Mouse (Mus musculus) limb, embryonic 15.5 days (tissue): ENCODE measurements at regions not wholly inside any gene's neighbourhood (a gene's known extent, or its start where the extent isn't known, plus 50 kb on each side); places are given as distances from the start of the nearest gene placed in this dataset.

Source experiments
- ATAC-seq: fragments of 200-750 bp; cut with Nextera tagmentation; 2 replicates; pipeline ENCODE4 v1.8.0; 2017; ENCODE audit warnings: low read depth, moderate TSS enrichment; ENCODE audit not compliant: insufficient number of reproducible peaks, low FRiP score, low TSS enrichment
- H3K27ac ChIP-seq: fragments of 300-500 bp; sonication (generic); 2 replicates; pipeline ENCODE4 v1.5.1; 2015; ENCODE audit warnings: moderate library complexity, mild to moderate bottlenecking, inconsistent platforms
- H3K27me3 ChIP-seq: fragments of 300-500 bp; sonication (generic); 2 replicates; pipeline ENCODE4 v1.6.1; 2015; ENCODE audit warnings: inconsistent platforms
- H3K36me3 ChIP-seq: fragments of 300-500 bp; sonication (generic); 2 replicates; pipeline ENCODE4 v1.6.1; 2015; ENCODE audit warnings: inconsistent platforms
- H3K4me1 ChIP-seq: fragments of 300-500 bp; sonication (generic); 2 replicates; pipeline ENCODE4 v1.6.1; 2015; ENCODE audit warnings: inconsistent platforms
- H3K4me2 ChIP-seq: fragments of 300-500 bp; sonication (generic); 2 replicates; pipeline ENCODE4 v1.6.1; 2015; ENCODE audit warnings: mild to moderate bottlenecking, inconsistent platforms
- H3K4me3 ChIP-seq: fragments of 300-500 bp; sonication (generic); 2 replicates; pipeline ENCODE4 v1.5.1; 2015; ENCODE audit warnings: mild to moderate bottlenecking, inconsistent platforms
- H3K9ac ChIP-seq: fragments of 300-500 bp; sonication (generic); 2 replicates; pipeline ENCODE4 v1.6.1; 2015; ENCODE audit warnings: inconsistent platforms
- H3K9me3 ChIP-seq: fragments of 300-500 bp; sonication (generic); 2 replicates; pipeline ENCODE4 v1.6.1; 2016; ENCODE audit warnings: inconsistent platforms
- WGBS: fragments of 180-500 bp; shearing (Covaris S2); methylation state at CpG from one replicate; pipeline ENCODE4 v1.1.7; 2015; 5-methylcytosine and 5-hydroxymethylcytosine counted together

- WGBS: 68% methylated on average over 2 of the region's 2 CpGs
- Histone ChIP-seq H3K27me3 (no peaks in the 10 kb centered on the region), H3K4me1 (no peaks in the 10 kb centered on the region), H3K9ac (no peak overlapping the region), H3K9me3 (no peaks in the 10 kb centered on the region), H3K4me2 (no peak overlapping the region), H3K4me3 (no peak overlapping the region), H3K27ac (no peak overlapping the region), H3K36me3 (no peaks in the 10 kb centered on the region)
- ATAC-seq: no peak
Observed at GRCm38 (mm10) chr1:81759919-81760318, 473.0 kb upstream of the Gm9747 start.

GRCm38 (mm10) chr1:81771704-81772103, 461.2 kb upstream of the Gm9747 start:
- Histone ChIP-seq H3K36me3 (no peaks in the 10 kb centered on the region), H3K4me3 (no peak overlapping the region), H3K27ac (no peak overlapping the region), H3K9me3 (no peaks in the 10 kb centered on the region), H3K27me3 (no peaks in the 10 kb centered on the region), H3K9ac (no peak overlapping the region), H3K4me2 (no peak overlapping the region), H3K4me1 (no peaks in the 10 kb centered on the region)
- 80% methylated on average over 3 of the region's 3 CpGs for WGBS
- ATAC-seq: no peak

- H3K9ac ChIP-seq: no peak overlapping the region
- H3K4me1 ChIP-seq: no peaks in the 10 kb centered on the region
- H3K27ac ChIP-seq: no peak overlapping the region
- no peaks in the 10 kb centered on the region for H3K36me3 ChIP-seq
- H3K4me3 ChIP-seq: no peak overlapping the region
- no peaks in the 10 kb centered on the region for H3K27me3 ChIP-seq
- ATAC-seq: no peak
- no peaks in the 10 kb centered on the region for H3K9me3 ChIP-seq
- H3K4me2 ChIP-seq: no peak overlapping the region
Observed at GRCm38 (mm10) chr1:81780583-81780982, 452.3 kb upstream of the Gm9747 start.

GRCm38 (mm10) chr1:81784305-81784704, 448.6 kb upstream of the Gm9747 start:
- no peak overlapping the region for H3K27ac ChIP-seq
- H3K36me3 ChIP-seq: no peaks in the 10 kb centered on the region
- no peak overlapping the region for H3K9ac ChIP-seq
- H3K9me3 ChIP-seq: no peaks in the 10 kb centered on the region
- WGBS: 50% methylated on average over 1 of the region's 1 CpGs
- H3K27me3 ChIP-seq: no peaks in the 10 kb centered on the region
- H3K4me2 ChIP-seq: no peak overlapping the region
- no peaks in the 10 kb centered on the region for H3K4me1 ChIP-seq
- no peak for ATAC-seq
- H3K4me3 ChIP-seq: no peak overlapping the region

GRCm38 (mm10) chr1:81794771-81795170, 438.1 kb upstream of the Gm9747 start:
- no peak for ATAC-seq
- H3K9me3 ChIP-seq: no peaks in the 10 kb centered on the region
- H3K4me2 ChIP-seq: no peak overlapping the region
- no peaks in the 10 kb centered on the region for H3K4me1 ChIP-seq
- no peak overlapping the region for H3K9ac ChIP-seq
- H3K27ac ChIP-seq: no peak overlapping the region
- no peaks in the 10 kb centered on the region for H3K27me3 ChIP-seq
- no peak overlapping the region for H3K4me3 ChIP-seq
- H3K36me3 ChIP-seq: no peaks in the 10 kb centered on the region
- WGBS: 58% methylated on average over 2 of the region's 2 CpGs

- H3K4me3 ChIP-seq: no peak overlapping the region
- no peaks in the 10 kb centered on the region for H3K9me3 ChIP-seq
- H3K27ac ChIP-seq: no peak overlapping the region
- no peak overlapping the region for H3K4me2 ChIP-seq
- no peaks in the 10 kb centered on the region for H3K27me3 ChIP-seq
- no peaks in the 10 kb centered on the region for H3K36me3 ChIP-seq
- H3K4me1 ChIP-seq: no peaks in the 10 kb centered on the region
- ATAC-seq: no peak
- 77% methylated on average over 1 of the region's 1 CpGs for WGBS
- H3K9ac ChIP-seq: no peak overlapping the region
Observed at GRCm38 (mm10) chr1:81795399-81795798, 437.5 kb upstream of the Gm9747 start.

- Histone ChIP-seq H3K36me3 (no peaks in the 10 kb centered on the region), H3K9me3 (no peaks in the 10 kb centered on the region), H3K9ac (no peak overlapping the region), H3K27me3 (no peaks in the 10 kb centered on the region), H3K4me2 (no peak overlapping the region), H3K27ac (no peak overlapping the region), H3K4me3 (no peak overlapping the region), H3K4me1 (no peaks in the 10 kb centered on the region)
- no peak for ATAC-seq
Observed at GRCm38 (mm10) chr1:81811591-81811990, 421.3 kb upstream of the Gm9747 start.

- Histone ChIP-seq H3K9me3 (no peaks in the 10 kb centered on the region), H3K36me3 (no peaks in the 10 kb centered on the region), H3K4me3 (no peak overlapping the region), H3K27ac (no peak overlapping the region), H3K4me2 (no peak overlapping the region), H3K4me1 (no peaks in the 10 kb centered on the region), H3K9ac (no peak overlapping the region), H3K27me3 (no peaks in the 10 kb centered on the region)
- ATAC-seq: no peak
Observed at GRCm38 (mm10) chr1:81818884-81819283, 414.0 kb upstream of the Gm9747 start.

GRCm38 (mm10) chr1:81841966-81842365, 390.9 kb upstream of the Gm9747 start:
- WGBS: 87% methylated on average over 3 of the region's 3 CpGs

GRCm38 (mm10) chr1:81850462-81851144, 382.3 kb upstream of the Gm9747 start:
- Histone ChIP-seq H3K4me3 (no peak overlapping the region), H3K27ac (no peak overlapping the region), H3K36me3 (no peaks in the 10 kb centered on the region), H3K9me3 (no peaks in the 10 kb centered on the region), H3K27me3 (no peaks in the 10 kb centered on the region), H3K9ac (no peak overlapping the region), H3K4me2 (no peak overlapping the region), H3K4me1 (no peaks in the 10 kb centered on the region)
- 87% methylated on average over 6 of the region's 6 CpGs for WGBS
- ATAC-seq: no peak

More at GRCm38 (mm10) chr1:81841966-81842365, 390.9 kb upstream of the Gm9747 start:
- Histone ChIP-seq H3K27me3 (no peaks in the 10 kb centered on the region), H3K4me2 (no peak overlapping the region), H3K4me1 (no peaks in the 10 kb centered on the region), H3K4me3 (no peak overlapping the region), H3K9ac (no peak overlapping the region), H3K27ac (no peak overlapping the region), H3K36me3 (no peaks in the 10 kb centered on the region), H3K9me3 (no peaks in the 10 kb centered on the region)
- no peak for ATAC-seq

GRCm38 (mm10) chr1:81859464-81859863, 373.4 kb upstream of the Gm9747 start:
- Histone ChIP-seq H3K4me3 (no peak overlapping the region), H3K9ac (no peak overlapping the region), H3K9me3 (no peaks in the 10 kb centered on the region), H3K4me1 (no peaks in the 10 kb centered on the region), H3K4me2 (no peak overlapping the region), H3K36me3 (no peaks in the 10 kb centered on the region), H3K27ac (no peak overlapping the region), H3K27me3 (no peaks in the 10 kb centered on the region)
- WGBS: 55% methylated on average over 2 of the region's 2 CpGs
- ATAC-seq: no peak

GRCm38 (mm10) chr1:81864571-81864970, 368.3 kb upstream of the Gm9747 start:
- no peak overlapping the region for H3K4me3 ChIP-seq
- no peaks in the 10 kb centered on the region for H3K36me3 ChIP-seq
- H3K27ac ChIP-seq: no peak overlapping the region
- H3K9me3 ChIP-seq: no peaks in the 10 kb centered on the region
- no peak for ATAC-seq
- H3K9ac ChIP-seq: no peak overlapping the region
- H3K27me3 ChIP-seq: no peaks in the 10 kb centered on the region
- H3K4me1 ChIP-seq: no peaks in the 10 kb centered on the region
- no peak overlapping the region for H3K4me2 ChIP-seq
- 71% methylated on average over 3 of the region's 3 CpGs for WGBS

- Histone ChIP-seq H3K9me3 (no peaks in the 10 kb centered on the region), H3K36me3 (no peaks in the 10 kb centered on the region), H3K27me3 (no peaks in the 10 kb centered on the region), H3K9ac (no peak overlapping the region), H3K4me3 (no peak overlapping the region), H3K27ac (no peak overlapping the region), H3K4me2 (no peak overlapping the region), H3K4me1 (no peaks in the 10 kb centered on the region)
- WGBS: 63% methylated on average over 1 of the region's 1 CpGs
- ATAC-seq: no peak
Observed at GRCm38 (mm10) chr1:81886940-81887531, 345.9 kb upstream of the Gm9747 start.
